Mouse (Mus musculus): Measurements from ENCODE around the gene Dnaaf3.
A peak's percentile ranks its signal among the peaks of the same experiment; 100 is the strongest.

GRCm38 (mm10) chr7:4526341-4527301 is 5.6 kb downstream of the Dnaaf3 start:
- peak; percentile 55; the same call in 1 of the 2 replicates for TF ChIP-seq CTCF (IDR thresholded peaks at IDR 0.05; ENCODE audit: borderline replicate concordance, insufficient read depth, low read depth, low read length)
- no peak for TF ChIP-seq POLR2A (IDR thresholded peaks at IDR 0.05; ENCODE audit: borderline replicate concordance, insufficient read depth, low read length)

Data from cerebellum, adult 2 months (tissue).